Mouse (Mus musculus) MN1 (cell line): ENCODE data around the gene Gm1113.
A peak's percentile ranks its signal among the peaks of the same experiment; 100 is the strongest.

Experiments
- DNase-seq: peaks from one replicate; pipeline ENCODE4 v3.0.0-alpha.2; 2016; ENCODE audit warnings: low spot score

Gm1113 gene

DNA sequence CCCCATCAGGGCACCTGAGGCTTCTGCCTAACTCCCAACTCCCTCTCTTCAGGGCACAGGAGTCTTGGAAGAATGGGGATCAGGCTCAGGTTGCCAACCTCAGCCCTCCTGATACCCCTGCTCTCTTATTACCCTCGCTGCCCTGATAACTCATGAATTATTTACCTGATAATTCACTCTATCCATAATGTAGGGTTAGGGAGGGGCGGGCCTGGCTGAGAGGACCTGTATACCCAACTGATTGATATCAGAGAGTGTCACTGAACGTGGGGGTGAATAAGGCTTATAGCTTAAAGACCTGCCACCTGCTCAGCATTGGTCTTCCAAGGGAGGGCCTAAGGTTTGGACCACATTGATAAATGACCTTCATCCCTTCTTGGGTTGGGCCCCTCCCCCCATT is at the start of gene Gm1113:
Gene Gm1113 (minus strand): TSS at position 101 of the 400 bp plus-strand sequence.
- no peak for DNase-seq

DNA sequence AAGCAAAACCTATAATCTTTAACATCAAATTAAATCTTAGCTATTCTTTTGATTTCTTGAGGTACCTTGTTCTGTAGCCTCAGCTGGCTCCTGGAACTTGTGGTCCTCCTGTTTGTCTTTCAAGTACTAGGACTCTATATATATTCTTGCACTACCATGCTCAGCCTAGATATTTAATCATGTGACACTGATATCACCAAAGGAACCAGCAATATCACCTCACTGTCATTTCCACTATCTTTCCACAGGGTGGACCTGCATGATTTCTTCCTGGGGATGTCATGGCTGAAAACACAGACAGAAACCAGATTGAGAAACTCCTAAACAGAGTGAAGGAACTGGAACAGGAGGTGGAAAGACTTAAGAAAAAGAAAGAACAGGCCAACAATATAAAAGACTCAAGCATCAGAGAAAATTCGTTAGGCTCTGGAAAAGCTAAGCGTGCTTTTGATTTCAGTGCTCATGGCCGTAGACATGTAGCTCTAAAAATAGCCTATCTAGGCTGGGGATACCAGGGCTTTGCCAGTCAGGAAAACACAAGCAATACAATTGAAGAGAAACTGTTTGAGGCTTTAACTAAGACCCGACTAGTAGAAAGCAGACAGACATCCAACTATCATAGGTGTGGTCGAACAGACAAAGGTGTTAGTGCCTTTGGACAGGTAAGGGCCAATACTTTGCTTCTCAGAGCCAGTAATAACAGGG is 46.6 kb upstream of the Gm1113 start:
- no peak for DNase-seq

DNA sequence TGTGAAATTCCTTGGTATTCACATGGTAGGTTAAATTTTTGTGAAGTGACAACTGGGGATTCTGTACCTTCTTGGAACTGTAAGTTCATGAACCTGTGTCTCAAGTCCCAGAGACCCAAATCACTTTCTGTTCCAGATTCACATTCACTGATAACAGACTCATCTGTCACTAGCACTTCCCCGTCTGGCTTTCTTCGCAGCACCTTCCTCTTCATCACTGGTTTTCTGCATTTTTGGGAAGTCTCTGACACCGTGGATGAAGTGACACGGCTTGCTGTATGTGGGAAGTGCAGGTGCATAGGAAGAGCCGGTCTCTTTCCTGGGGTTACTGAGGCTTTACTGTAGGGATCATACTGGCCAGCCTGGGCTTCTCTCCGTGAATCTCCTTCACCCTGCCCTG is 43.5 kb upstream of the Gm1113 start:
- no peak for DNase-seq

GRCm38 (mm10) chr9:35561076-35561475 is 43.0 kb upstream of the Gm1113 start:
- no peak for DNase-seq

GRCm38 (mm10) chr9:35559009-35559890 is 41.2 kb upstream of the Gm1113 start:
- peak; percentile 88 for DNase-seq

- DNase-seq = peak; percentile 74
Observed at GRCm38 (mm10) chr9:35558257-35559008, 40.4 kb upstream of the Gm1113 start, which contains the start of the genes Ddx25 and Pus3. Gene Ddx25, minus strand, starts transcription at chr9:35558528. Gene Pus3, plus strand, starts transcription at chr9:35558595.

GRCm38 (mm10) chr9:35556494-35557102 is 38.5 kb upstream of the Gm1113 start:
- no peak for DNase-seq

GRCm38 (mm10) chr9:35548455-35548854 is 30.4 kb upstream of the Gm1113 start:
- no peak for DNase-seq

- DNase-seq = no peak
Observed at GRCm38 (mm10) chr9:35546745-35547144, 28.7 kb upstream of the Gm1113 start.

DNA sequence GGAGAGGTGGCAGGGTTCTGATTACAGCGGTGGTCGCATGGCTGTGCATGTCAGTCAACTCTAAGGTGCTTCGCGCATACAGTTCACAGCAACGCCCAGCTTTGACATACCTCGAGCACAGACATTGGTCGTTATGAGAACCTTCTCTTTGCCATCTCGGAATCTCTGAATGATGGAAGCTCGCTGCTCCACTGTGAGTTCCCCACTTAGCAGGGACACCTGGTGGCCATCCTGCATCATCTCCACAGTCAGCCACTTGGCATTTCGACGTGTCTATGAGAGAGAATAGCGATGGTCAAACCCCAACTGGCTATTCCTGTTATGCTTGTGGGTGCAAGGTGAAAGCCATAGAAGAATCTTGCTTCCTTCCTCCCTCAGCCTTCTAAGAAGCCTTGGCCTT is 27.6 kb upstream of the Gm1113 start:
- no peak for DNase-seq

DNA sequence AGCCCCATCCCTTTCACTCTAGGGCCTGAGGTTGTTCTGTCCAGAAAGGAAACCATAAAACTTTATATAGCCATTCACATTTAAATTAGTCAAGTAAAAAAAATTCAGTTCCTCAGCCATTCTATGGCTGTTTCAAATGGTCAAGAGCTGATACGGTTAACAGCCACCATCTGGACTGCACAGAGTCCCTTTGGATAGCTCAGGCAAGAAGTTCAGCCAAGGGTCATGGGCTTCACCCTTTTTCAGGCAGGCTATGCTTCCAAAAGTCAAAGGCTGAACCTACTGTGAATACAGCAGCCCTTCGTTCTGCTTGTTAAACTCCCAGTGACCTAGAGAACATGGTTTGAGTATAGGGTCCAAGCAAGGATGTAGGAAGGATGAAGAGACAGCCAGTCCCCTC is 26.6 kb upstream of the Gm1113 start:
- no peak for DNase-seq

DNA sequence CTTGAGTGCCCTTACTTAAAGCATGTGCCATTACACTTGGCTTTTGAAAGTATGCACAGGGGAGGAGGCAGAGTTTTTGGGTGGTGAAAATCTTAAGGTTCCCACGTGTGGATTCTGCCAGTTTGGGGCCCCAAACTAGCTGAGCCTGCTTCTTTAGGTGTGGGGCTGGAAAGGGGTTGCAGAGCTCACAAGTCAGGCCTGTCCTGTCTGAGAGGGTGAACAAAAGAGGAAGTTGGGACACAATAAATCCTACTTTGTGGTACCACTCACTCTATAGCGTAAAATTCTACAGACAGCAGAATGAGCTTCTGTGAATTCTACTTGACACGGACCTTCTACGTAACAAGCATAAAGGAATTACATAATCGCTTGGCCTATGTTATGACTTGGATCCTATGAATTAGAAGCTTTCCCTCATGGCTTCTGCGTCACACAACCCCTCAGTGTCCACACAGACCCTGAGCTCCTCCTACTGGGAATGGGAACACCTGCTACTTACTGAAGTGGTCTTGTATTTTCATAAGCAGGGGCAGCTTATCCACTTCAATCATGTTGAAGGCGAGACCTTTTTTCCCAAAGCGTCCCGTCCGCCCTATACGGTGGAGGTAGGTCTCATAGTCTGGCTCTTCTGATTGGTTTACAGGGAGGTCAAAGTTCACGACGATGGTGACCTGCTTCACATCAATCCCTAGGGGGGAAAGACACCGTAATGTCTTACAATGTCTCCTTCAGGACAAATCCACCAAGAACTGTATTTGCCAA is 25.2 kb upstream of the Gm1113 start:
- no peak for DNase-seq

DNA sequence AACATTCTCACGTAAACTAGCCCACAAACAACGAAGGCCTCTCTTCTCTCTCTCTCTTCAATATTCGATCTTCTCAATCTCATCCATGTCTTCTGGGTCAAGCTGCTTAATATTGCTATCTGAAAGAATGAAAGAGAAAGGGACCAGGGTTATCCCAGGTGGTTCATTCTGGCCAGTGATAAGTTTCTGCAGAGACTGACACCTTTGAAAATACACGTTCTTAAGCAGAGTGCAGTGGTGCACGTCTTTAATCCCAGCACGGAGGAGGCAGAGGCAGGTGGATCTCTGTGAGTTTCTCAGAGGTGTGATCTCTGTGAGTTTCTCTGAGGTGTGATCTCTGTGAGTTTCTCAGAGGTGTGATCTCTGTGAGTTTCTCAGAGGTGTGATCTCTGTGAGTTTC is 23.9 kb upstream of the Gm1113 start:
- DNase-seq = no peak

DNA sequence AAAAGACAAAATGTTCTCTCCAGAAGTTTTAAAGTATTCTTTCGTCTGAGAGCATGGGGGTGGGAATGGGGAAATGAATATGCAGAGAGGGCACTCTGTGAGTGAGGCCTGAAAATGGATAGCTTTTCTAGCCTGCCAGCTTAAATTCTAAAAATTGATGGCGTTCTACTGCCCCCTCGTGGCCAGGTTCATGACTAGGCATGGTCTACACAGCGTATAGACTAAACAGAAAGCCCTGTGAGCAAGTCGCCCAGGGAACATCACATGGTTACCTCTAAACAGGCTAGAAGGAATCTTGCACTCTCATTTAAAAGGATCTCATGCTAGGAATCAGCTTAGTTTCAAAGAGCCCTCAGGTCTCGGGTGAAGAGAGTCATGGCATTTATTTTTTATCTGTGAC is 23.4 kb upstream of the Gm1113 start:
- DNase-seq = peak; percentile 82

DNA sequence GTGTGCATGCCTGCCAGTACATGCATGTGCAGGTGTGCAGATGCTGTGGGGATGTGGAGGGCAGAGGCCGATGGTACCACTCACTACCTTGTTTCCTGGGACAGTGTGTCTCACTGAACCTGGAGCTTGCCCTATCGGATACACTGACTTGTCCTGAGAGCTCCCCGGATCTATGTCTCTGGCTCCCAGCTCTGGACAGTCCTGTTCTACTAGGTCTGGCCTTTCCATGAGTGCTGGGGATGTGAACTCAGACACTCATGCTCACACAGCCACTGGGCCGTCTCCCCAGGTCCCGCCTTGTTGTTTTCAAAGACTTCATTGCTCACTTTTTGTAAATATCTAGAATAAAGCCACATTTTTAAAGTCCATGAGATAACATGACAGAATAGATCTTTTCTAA is 23.0 kb upstream of the Gm1113 start:
- no peak for DNase-seq

DNA sequence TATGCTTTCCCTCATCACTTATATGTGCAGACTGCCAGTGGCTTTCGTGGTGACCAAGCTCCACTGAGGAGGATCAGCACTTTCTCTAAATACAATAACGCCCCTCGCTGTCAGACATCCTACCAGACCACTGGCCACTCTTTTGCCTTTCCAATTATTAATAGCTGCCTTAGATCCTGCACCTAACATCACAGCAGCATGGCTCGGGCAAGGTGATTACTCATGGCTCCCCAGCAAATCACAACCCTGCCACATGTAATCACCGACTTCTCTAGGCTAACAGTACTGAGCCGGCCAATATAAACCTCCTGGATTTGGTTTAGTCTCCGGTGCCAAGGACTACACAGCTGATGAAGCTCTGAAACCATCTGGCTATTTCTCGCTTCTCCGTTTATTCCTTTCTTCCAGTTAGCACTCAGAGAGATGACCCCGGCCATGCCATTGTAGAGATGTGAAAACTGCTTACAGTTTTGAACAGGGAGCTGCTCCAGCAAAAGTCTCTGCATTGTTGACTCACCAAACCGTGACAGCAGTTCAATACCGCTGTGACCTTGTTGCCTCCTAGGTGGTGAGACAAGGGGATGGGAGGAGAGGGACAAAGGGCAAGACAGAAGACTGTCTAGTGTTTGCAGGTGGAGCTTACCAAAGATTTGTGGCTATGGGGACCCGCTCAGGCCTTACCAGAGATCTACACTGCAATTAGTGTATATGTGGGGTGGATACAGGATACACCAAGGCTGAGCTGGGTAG is 21.1 kb upstream of the Gm1113 start:
- DNase-seq = no peak

DNA sequence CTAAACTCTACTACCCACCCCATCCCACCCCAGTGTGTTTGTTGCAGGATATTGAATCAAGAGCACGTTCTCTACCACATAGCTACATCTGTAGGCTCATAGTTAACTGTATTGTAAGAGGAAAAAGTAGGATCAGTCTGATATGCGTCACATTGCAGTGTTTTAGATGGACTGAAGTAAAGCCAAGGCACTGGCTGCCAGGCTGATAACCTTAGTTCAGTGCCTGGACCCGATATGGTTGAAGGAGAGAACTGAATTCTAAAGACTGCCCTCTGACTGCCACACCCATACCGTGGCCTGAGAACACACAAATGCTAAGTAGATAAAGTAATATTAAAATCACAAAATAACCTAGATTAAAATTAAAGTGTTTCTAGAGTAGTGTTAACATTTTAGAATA is 17.8 kb upstream of the Gm1113 start:
- DNase-seq = no peak

- DNase-seq = peak; percentile 76
Observed at GRCm38 (mm10) chr9:35535110-35535509, 17.0 kb upstream of the Gm1113 start.

GRCm38 (mm10) chr9:35533266-35533665 is 15.2 kb upstream of the Gm1113 start:
- no peak for DNase-seq

GRCm38 (mm10) chr9:35529796-35530195 is 11.7 kb upstream of the Gm1113 start:
- DNase-seq = no peak

DNA sequence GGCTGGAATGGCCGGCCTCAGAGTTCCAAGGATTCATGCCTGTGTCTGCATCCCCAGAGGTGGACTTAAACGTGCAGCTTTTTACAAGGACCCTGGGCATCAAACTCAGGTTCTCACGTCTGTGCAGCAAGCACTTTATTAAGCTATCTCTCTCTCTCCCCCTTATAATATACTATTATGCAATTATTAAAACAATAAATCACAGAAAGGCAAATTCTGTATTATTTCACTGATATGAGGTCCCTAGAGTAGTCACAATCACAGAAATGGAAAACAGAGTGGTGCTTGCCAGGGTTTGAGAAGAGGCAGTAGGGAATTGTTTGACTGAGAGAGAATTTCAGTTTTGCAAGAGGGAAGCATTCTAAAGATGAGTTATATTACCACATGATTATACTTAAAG is 11.1 kb upstream of the Gm1113 start:
- DNase-seq = no peak
